Mouse (Mus musculus): Measurements from ENCODE around the gene Lmntd1. TPM values are rescaled to one million over a fixed set of nuclear protein-coding genes. Genes with fewer than 3 reads are reported as not detected.

The Lmntd1 gene
- polyA plus RNA-seq, 1 experiment from 2014 or later: 0.78 TPM

- H3K4me3 ChIP-seq (replicated peaks): no peak overlapping the region
- H3K4me2 ChIP-seq (replicated peaks): no peak overlapping the region
- ATAC-seq: no peak
- no peak overlapping the region for H3K27ac ChIP-seq
- WGBS: 42% methylated on average over 8 of the region's 8 CpGs
- H3K9me3 ChIP-seq: no peaks in the 10 kb centered on the region
- no peaks in the 10 kb centered on the region for H3K27me3 ChIP-seq
- no peak overlapping the region for H3K9ac ChIP-seq (replicated peaks)
- peaks cover 7% of the 10 kb centered on the region; the same call in 1 of the 2 replicates for H3K4me1 ChIP-seq (replicated peaks)
- no peaks in the 10 kb centered on the region for H3K36me3 ChIP-seq
Observed at GRCm38 (mm10) chr6:145511265-145511664, 102.9 kb downstream of the Lmntd1 start.

- 89% methylated on average over 12 of the region's 12 CpGs for WGBS
- no peak overlapping the region for H3K9ac ChIP-seq (replicated peaks)
- ATAC-seq: no peak
Observed at GRCm38 (mm10) chr6:145508828-145509227, 105.3 kb downstream of the Lmntd1 start.

DNA sequence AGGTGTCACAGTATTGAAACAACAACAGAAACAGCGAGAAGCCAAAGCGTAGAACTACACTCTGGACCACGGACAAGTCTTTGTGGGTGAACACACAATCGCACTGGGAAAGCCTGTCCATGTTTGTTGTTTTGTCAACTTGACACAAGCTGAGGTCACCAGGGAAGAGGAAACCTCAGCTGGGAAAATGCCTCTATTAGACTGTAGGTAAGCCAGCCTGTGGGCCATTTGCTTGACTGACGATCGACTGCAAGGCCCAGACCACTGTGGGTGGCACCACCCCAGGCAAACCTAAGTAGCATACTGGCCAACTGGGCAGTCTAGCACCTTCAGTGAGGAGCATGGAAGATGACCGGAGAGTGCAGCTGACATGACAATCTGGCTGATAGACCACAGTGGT lies 112.4 kb downstream of the Lmntd1 start:
- H3K36me3 ChIP-seq: no peaks in the 10 kb centered on the region
- H3K27me3 ChIP-seq: no peaks in the 10 kb centered on the region
- no peak overlapping the region for H3K27ac ChIP-seq
- H3K4me2 ChIP-seq (replicated peaks): no peak overlapping the region
- H3K4me3 ChIP-seq (replicated peaks): no peak overlapping the region
- H3K4me1 ChIP-seq (replicated peaks): no peaks in the 10 kb centered on the region
- WGBS: 93% methylated on average over 7 of the region's 7 CpGs
- H3K9me3 ChIP-seq: peaks cover 6% of the 10 kb centered on the region; the same call in 1 of the 2 replicates
- no peak for ATAC-seq
- no peak overlapping the region for H3K9ac ChIP-seq (replicated peaks)

More at GRCm38 (mm10) chr6:145508828-145509227, 105.3 kb downstream of the Lmntd1 start:
- Histone ChIP-seq H3K4me1 (replicated peaks) (no peaks in the 10 kb centered on the region), H3K4me2 (replicated peaks) (no peak overlapping the region), H3K4me3 (replicated peaks) (no peak overlapping the region), H3K9me3 (no peaks in the 10 kb centered on the region), H3K27me3 (no peaks in the 10 kb centered on the region), H3K27ac (no peak overlapping the region), H3K36me3 (no peaks in the 10 kb centered on the region)

- H3K9me3 ChIP-seq: peaks cover 6% of the 10 kb centered on the region; the same call in 1 of the 2 replicates
- no peaks in the 10 kb centered on the region for H3K27me3 ChIP-seq
- 83% methylated on average over 19 of the region's 19 CpGs for WGBS
- no peak overlapping the region for H3K9ac ChIP-seq (replicated peaks)
- no peaks in the 10 kb centered on the region for H3K36me3 ChIP-seq
- ATAC-seq: no peak
- no peak overlapping the region for H3K4me2 ChIP-seq (replicated peaks)
- H3K27ac ChIP-seq: no peak overlapping the region
- no peak overlapping the region for H3K4me3 ChIP-seq (replicated peaks)
- H3K4me1 ChIP-seq (replicated peaks): no peaks in the 10 kb centered on the region
Observed at GRCm38 (mm10) chr6:145499574-145500546, 114.3 kb downstream of the Lmntd1 start.

- no peaks in the 10 kb centered on the region for H3K4me1 ChIP-seq (replicated peaks)
- H3K4me3 ChIP-seq (replicated peaks): no peak overlapping the region
- no peaks in the 10 kb centered on the region for H3K9me3 ChIP-seq
- no peak overlapping the region for H3K9ac ChIP-seq (replicated peaks)
- H3K36me3 ChIP-seq: no peaks in the 10 kb centered on the region
- no peaks in the 10 kb centered on the region for H3K27me3 ChIP-seq
- no peak for ATAC-seq
- no peak overlapping the region for H3K4me2 ChIP-seq (replicated peaks)
- H3K27ac ChIP-seq: no peak overlapping the region
- WGBS: 92% methylated on average over 7 of the region's 7 CpGs
Observed at GRCm38 (mm10) chr6:145495731-145496130, 118.4 kb downstream of the Lmntd1 start.

DNA sequence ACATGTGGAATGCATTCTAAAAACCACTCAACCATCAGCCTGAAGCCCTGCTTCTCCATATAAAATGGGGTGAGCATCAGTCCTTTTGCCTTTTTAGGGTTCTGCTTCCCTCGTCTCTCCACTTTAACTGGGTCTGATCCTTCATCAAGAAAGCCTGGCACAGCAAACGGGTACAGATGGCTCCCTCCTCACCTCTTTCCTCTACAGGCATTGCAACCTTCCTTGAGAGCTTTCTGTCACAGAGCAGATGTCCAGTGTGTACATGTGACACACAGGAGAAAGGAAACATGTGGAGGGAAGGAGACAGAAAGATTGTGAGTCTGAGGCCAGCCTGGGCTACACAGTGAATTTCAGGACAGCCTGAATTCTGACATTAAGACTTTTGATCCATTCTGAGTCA lies 125.9 kb downstream of the Lmntd1 start:
- Histone ChIP-seq H3K4me3 (replicated peaks) (no peak overlapping the region), H3K27me3 (no peaks in the 10 kb centered on the region), H3K4me2 (replicated peaks) (no peak overlapping the region), H3K9me3 (no peaks in the 10 kb centered on the region), H3K27ac (no peak overlapping the region), H3K36me3 (no peaks in the 10 kb centered on the region), H3K9ac (replicated peaks) (no peak overlapping the region), H3K4me1 (replicated peaks) (peaks cover 17% of the 10 kb centered on the region)
- 83% methylated on average over 2 of the region's 2 CpGs for WGBS
- ATAC-seq: no peak

DNA sequence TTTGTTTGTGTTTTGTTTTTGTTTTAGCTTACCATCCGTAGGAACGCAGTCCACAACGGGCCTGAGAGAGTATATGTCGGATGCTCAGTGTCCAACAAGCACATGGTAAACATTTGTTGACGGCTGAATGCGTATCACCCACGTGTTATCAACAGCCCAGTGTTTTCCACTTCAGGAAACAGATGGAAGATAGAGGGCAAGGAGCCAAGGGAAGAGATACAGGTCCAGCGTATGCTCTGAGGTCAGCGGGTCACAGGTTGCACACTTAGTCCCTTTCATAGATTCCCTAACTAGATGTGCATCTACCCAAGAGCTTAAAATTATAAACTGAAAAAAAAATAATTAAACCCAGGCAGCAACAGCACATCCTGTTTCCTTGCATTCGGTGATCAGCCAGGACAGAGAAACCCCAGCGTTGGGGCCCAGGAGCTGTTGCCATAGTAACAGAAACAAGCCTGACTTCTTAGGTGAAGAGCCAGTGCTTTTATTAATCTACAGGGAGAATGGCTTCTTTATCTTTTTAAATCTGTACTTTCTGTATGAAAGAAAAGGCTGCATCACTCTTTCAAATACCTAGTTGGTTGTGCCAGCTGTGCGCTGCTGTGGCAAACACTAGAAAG lies 128.0 kb downstream of the Lmntd1 start:
- Histone ChIP-seq H3K4me1 (replicated peaks) (peaks cover 23% of the 10 kb centered on the region), H3K9me3 (no peaks in the 10 kb centered on the region), H3K9ac (replicated peaks) (no peak overlapping the region), H3K27ac (peak overlapping the region; percentile 57), H3K27me3 (no peaks in the 10 kb centered on the region), H3K36me3 (no peaks in the 10 kb centered on the region), H3K4me3 (replicated peaks) (no peak overlapping the region), H3K4me2 (replicated peaks) (no peak overlapping the region)
- 50% methylated on average over 12 of the region's 12 CpGs for WGBS
- ATAC-seq: peak; percentile 67

- no peak for ATAC-seq
- Histone ChIP-seq H3K4me1 (replicated peaks) (peaks cover 23% of the 10 kb centered on the region), H3K27ac (no peak overlapping the region)
Observed at GRCm38 (mm10) chr6:145483318-145483674, 130.8 kb downstream of the Lmntd1 start.

DNA sequence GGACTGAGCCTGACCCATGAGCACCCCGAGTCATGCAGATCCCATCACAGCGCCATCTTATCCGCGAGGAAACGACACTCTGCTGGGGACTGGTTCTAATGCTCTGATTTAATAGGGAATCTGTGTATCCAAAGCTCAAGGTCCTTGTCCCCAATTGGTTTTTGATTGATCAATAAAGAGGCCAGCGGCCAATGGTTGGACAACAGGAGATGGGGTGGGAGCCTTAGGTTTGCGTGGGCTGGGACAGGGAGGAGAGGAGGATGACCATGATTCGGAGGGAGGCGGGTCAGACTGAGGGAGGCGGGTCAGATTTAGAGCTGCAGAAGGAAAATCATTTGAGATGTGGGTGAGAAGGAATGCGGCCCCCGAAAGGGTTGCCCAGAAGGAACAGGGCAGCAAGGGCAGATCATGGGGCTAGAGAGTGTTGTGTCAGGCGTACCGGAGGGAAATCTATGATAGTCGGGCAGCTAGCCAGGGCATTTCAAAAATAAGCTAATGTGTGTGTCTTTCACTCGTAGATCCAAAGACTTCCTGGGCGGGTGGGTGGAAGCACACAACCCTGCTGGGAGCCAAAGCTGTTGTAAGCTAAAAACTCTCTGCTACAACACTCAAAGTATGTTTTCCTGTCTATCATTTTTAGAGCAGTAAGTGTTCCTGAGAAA lies 131.3 kb downstream of the Lmntd1 start:
- H3K4me2 ChIP-seq (replicated peaks): no peak overlapping the region
- no peaks in the 10 kb centered on the region for H3K36me3 ChIP-seq
- no peaks in the 10 kb centered on the region for H3K9me3 ChIP-seq
- no peak for ATAC-seq
- 0 out of 2 replicates have a peak, but pooled peaks cover 16% of the 10 kb centered on the region for H3K27me3 ChIP-seq
- no peak overlapping the region for H3K27ac ChIP-seq
- H3K4me1 ChIP-seq (replicated peaks): peaks cover 23% of the 10 kb centered on the region
- H3K4me3 ChIP-seq (replicated peaks): no peak overlapping the region
- H3K9ac ChIP-seq (replicated peaks): no peak overlapping the region
- 90% methylated on average over 17 of the region's 17 CpGs for WGBS

More at GRCm38 (mm10) chr6:145483318-145483674, 130.8 kb downstream of the Lmntd1 start:
- Histone ChIP-seq H3K9me3 (no peaks in the 10 kb centered on the region), H3K36me3 (no peaks in the 10 kb centered on the region), H3K4me2 (replicated peaks) (no peak overlapping the region), H3K9ac (replicated peaks) (no peak overlapping the region), H3K27me3 (0 out of 2 replicates have a peak, but pooled peaks cover 15% of the 10 kb centered on the region), H3K4me3 (replicated peaks) (no peak overlapping the region)
- WGBS: 58% methylated on average over 5 of the region's 5 CpGs

GRCm38 (mm10) chr6:145481938-145482337 lies 132.2 kb downstream of the Lmntd1 start:
- peak; percentile 61 for ATAC-seq
- H3K36me3 ChIP-seq: no peaks in the 10 kb centered on the region

GRCm38 (mm10) chr6:145478821-145479271 lies 135.3 kb downstream of the Lmntd1 start:
- no peak overlapping the region for H3K27ac ChIP-seq
- no peak for ATAC-seq
- H3K4me2 ChIP-seq (replicated peaks): no peak overlapping the region
- no peaks in the 10 kb centered on the region for H3K36me3 ChIP-seq
- 88% methylated on average over 4 of the region's 4 CpGs for WGBS
- H3K27me3 ChIP-seq: 0 out of 2 replicates have a peak, but pooled peaks cover 16% of the 10 kb centered on the region
- no peaks in the 10 kb centered on the region for H3K9me3 ChIP-seq
- peaks cover 11% of the 10 kb centered on the region for H3K4me1 ChIP-seq (replicated peaks)
- H3K9ac ChIP-seq (replicated peaks): no peak overlapping the region
- H3K4me3 ChIP-seq (replicated peaks): no peak overlapping the region

More at GRCm38 (mm10) chr6:145481938-145482337, 132.2 kb downstream of the Lmntd1 start:
- H3K9me3 ChIP-seq: no peaks in the 10 kb centered on the region
- H3K4me2 ChIP-seq (replicated peaks): peak overlapping the region; percentile 29
- H3K9ac ChIP-seq (replicated peaks): no peak overlapping the region
- 19% methylated on average over 15 of the region's 15 CpGs for WGBS
- H3K4me1 ChIP-seq (replicated peaks): peaks cover 23% of the 10 kb centered on the region
- 0 out of 2 replicates have a peak, but pooled peaks cover 16% of the 10 kb centered on the region for H3K27me3 ChIP-seq
- H3K27ac ChIP-seq: no peak overlapping the region
- H3K4me3 ChIP-seq (replicated peaks): no peak overlapping the region; the same call in 1 of the 2 replicates

Measured in midbrain, embryonic 13.5 days (tissue).